Mouse (Mus musculus) spleen, postnatal 10 days (tissue): ENCODE data around the gene Gm973.
"Not testable (repeated sequence)": the region's sequence is repeated elsewhere in the genome, so short reads cannot be mapped to it uniquely, and the experiment has no call there.

Experiments
- DNase-seq, 2 experiments: peaks; one replicate each; pipeline ENCODE4 v3.0.0; 2021 to 2022; ENCODE audit warnings: low spot score in 2 of 2

The Gm973 gene

GRCm38 (mm10) chr1:59623325-59624017, 107.4 kb downstream of the Gm973 start:
- DNase-seq, result peak; percentile 36 to 77

- no peak for DNase-seq
Observed at GRCm38 (mm10) chr1:59625410-59625809, 109.3 kb downstream of the Gm973 start.

GRCm38 (mm10) chr1:59629194-59629593, 113.1 kb downstream of the Gm973 start:
- DNase-seq, result no peak

- not testable (repeated sequence) for DNase-seq
Observed at GRCm38 (mm10) chr1:59630356-59630755, 114.3 kb downstream of the Gm973 start.

- DNase-seq, result no peak
Observed at GRCm38 (mm10) chr1:59631986-59632659, 116.1 kb downstream of the Gm973 start.

GRCm38 (mm10) chr1:59633056-59633455, 117.0 kb downstream of the Gm973 start:
- DNase-seq, result no peak

GRCm38 (mm10) chr1:59636349-59636748, 120.3 kb downstream of the Gm973 start:
- no peak for DNase-seq

- DNase-seq, result no peak
Observed at GRCm38 (mm10) chr1:59638371-59638770, 122.3 kb downstream of the Gm973 start.

GRCm38 (mm10) chr1:59642488-59642887, 126.4 kb downstream of the Gm973 start:
- DNase-seq, result no peak

GRCm38 (mm10) chr1:59646502-59646901, 130.4 kb downstream of the Gm973 start:
- DNase-seq, result not testable (repeated sequence)

- DNase-seq, result no peak
Observed at GRCm38 (mm10) chr1:59651201-59651819, 135.2 kb downstream of the Gm973 start.

GRCm38 (mm10) chr1:59653243-59653911, 137.3 kb downstream of the Gm973 start:
- DNase-seq, result no peak

GRCm38 (mm10) chr1:59656244-59657171, 140.4 kb downstream of the Gm973 start:
- DNase-seq, result no peak

GRCm38 (mm10) chr1:59663456-59664135, 147.5 kb downstream of the Gm973 start:
- DNase-seq, result no peak

GRCm38 (mm10) chr1:59668871-59669270, 152.8 kb downstream of the Gm973 start:
- DNase-seq, result no peak

- peak; percentile 53 to 57 for DNase-seq
Observed at GRCm38 (mm10) chr1:59669962-59670630, 154.0 kb downstream of the Gm973 start.

GRCm38 (mm10) chr1:59670641-59671168, 154.6 kb downstream of the Gm973 start, which contains the start of gene Sumo1:
Sumo1 (minus strand) TSS chr1:59670834.
- DNase-seq, result peak; percentile 80 to 89

GRCm38 (mm10) chr1:59673661-59674060, 157.6 kb downstream of the Gm973 start:
- no peak for DNase-seq

GRCm38 (mm10) chr1:59683926-59684818, 168.1 kb downstream of the Gm973 start:
- DNase-seq, result peak; percentile 42 to 49
